Mouse (Mus musculus) erythroblast, embryonic 14.5 days (primary cell): ENCODE data around the gene Gm13287.
"Not testable (repeated sequence)": the region's sequence is repeated elsewhere in the genome, so short reads cannot be mapped to it uniquely, and the experiment has no call there.

Experiments
- GATA1 ChIP-seq: IDR thresholded peaks from 2 replicates; pipeline ENCODE4 v1.6.1; 2012; ENCODE audit warnings: low read length, inconsistent platforms, mixed read lengths
- TAL1 ChIP-seq: IDR thresholded peaks from 3 replicates; pipeline ENCODE4 v1.6.1; 2012; ENCODE audit warnings: low read length, inconsistent platforms, mixed read lengths

- TF ChIP-seq GATA1, TAL1: not testable (repeated sequence)
Measured at GRCm38 (mm10) chr4:88763384-88764018, 39.6 kb upstream of the Gm13287 start.
